Mouse (Mus musculus): ENCODE results near the gene Bsn. TPM values are rescaled to one million over a fixed set of nuclear protein-coding genes. Genes with fewer than 3 reads are reported as not detected.

Gene Bsn
- total RNA-seq, 2 experiments from 2014 or later: 203 to 219 TPM

- no peak for DNase-seq (ENCODE audit: low spot score in 2 of 2)
Measured at GRCm38 (mm10) chr9:108058291-108058690, 131.9 kb downstream of the Bsn start.

GRCm38 (mm10) chr9:108057262-108057562, 133.0 kb downstream of the Bsn start:
- no peak for DNase-seq (ENCODE audit: low spot score in 2 of 2)

GRCm38 (mm10) chr9:108056361-108057261, 133.6 kb downstream of the Bsn start:
- DNase-seq (ENCODE audit: low spot score in 2 of 2): no peak

- DNase-seq (ENCODE audit: low spot score in 2 of 2): no peak
Measured at GRCm38 (mm10) chr9:108055661-108056237, 134.4 kb downstream of the Bsn start.

GRCm38 (mm10) chr9:108055061-108055460, 135.1 kb downstream of the Bsn start:
- no peak for DNase-seq (ENCODE audit: low spot score in 2 of 2)

GRCm38 (mm10) chr9:108054331-108055040, 135.7 kb downstream of the Bsn start:
- DNase-seq (ENCODE audit: low spot score in 2 of 2): no peak

- no peak for DNase-seq (ENCODE audit: low spot score in 2 of 2)
Measured at GRCm38 (mm10) chr9:108053665-108054225, 136.4 kb downstream of the Bsn start.

GRCm38 (mm10) chr9:108052885-108053664, 137.1 kb downstream of the Bsn start, which contains the start of gene Amigo3:
Amigo3 (plus strand) TSS chr9:108053159.
- peak; percentile 97 for DNase-seq (ENCODE audit: low spot score in 2 of 2)

GRCm38 (mm10) chr9:108052411-108052810, 137.8 kb downstream of the Bsn start:
- DNase-seq (ENCODE audit: low spot score in 2 of 2): no peak

- no peak for DNase-seq (ENCODE audit: low spot score in 2 of 2)
Measured at GRCm38 (mm10) chr9:108051931-108052220, 138.3 kb downstream of the Bsn start.

GRCm38 (mm10) chr9:108051184-108051930, 138.8 kb downstream of the Bsn start:
- no peak for DNase-seq (ENCODE audit: low spot score in 2 of 2)

GRCm38 (mm10) chr9:108049561-108050251, 140.5 kb downstream of the Bsn start:
- DNase-seq (ENCODE audit: low spot score in 2 of 2): no peak

GRCm38 (mm10) chr9:108049016-108049455, 141.1 kb downstream of the Bsn start, which contains the start of gene Gmppb:
Gmppb (plus strand) TSS chr9:108049242.
- peak; percentile 94 to 98 for DNase-seq (ENCODE audit: low spot score in 2 of 2)

GRCm38 (mm10) chr9:108048566-108048955, 141.6 kb downstream of the Bsn start:
- no peak for DNase-seq (ENCODE audit: low spot score in 2 of 2)

- DNase-seq (ENCODE audit: low spot score in 2 of 2): no peak
Measured at GRCm38 (mm10) chr9:108047601-108048565, 142.3 kb downstream of the Bsn start.

GRCm38 (mm10) chr9:108046582-108046981, 143.6 kb downstream of the Bsn start:
- no peak for DNase-seq (ENCODE audit: low spot score in 2 of 2)
